Mouse (Mus musculus) forebrain, embryonic 11.5 days (tissue): Measurements from ENCODE around the gene Fer. TPM values are rescaled to one million over a fixed set of nuclear protein-coding genes. Genes with fewer than 3 reads are reported as not detected.

Experiments
- ATAC-seq: fragments of 200-750 bp; cut with Nextera tagmentation; replicated peaks from 2 replicates; pipeline ENCODE4 v1.8.0; 2017; ENCODE audit warnings: moderate TSS enrichment; ENCODE audit not compliant: low FRiP score
- DNase-seq: peaks from one replicate; pipeline ENCODE4 v3.0.0-alpha.2; 2017; ENCODE audit warnings: low spot score
- H3K27ac ChIP-seq: fragments of 300-500 bp; sonication (generic); 2 replicates; pipeline ENCODE4 v1.5.1; 2014; ENCODE audit warnings: low read depth, low read length
- H3K27me3 ChIP-seq: fragments of 300-500 bp; sonication (generic); 2 replicates; pipeline ENCODE4 v1.6.1; 2014; ENCODE audit warnings: mild to moderate bottlenecking, low read length, mixed read lengths; ENCODE audit not compliant: control insufficient read depth, insufficient read depth
- H3K36me3 ChIP-seq: fragments of 300-500 bp; sonication (generic); 2 replicates; pipeline ENCODE4 v1.6.1; 2014; ENCODE audit warnings: mild to moderate bottlenecking, low read length, moderate library complexity, mixed read lengths; ENCODE audit not compliant: control insufficient read depth, insufficient read depth
- H3K4me1 ChIP-seq: fragments of 300-500 bp; sonication (generic); replicated peaks from 2 replicates; pipeline ENCODE4 v1.6.1; 2014; ENCODE audit warnings: low read length, mixed read lengths; ENCODE audit not compliant: control insufficient read depth, insufficient read depth
- H3K4me2 ChIP-seq: fragments of 300-500 bp; sonication (generic); 2 replicates; pipeline ENCODE4 v1.6.1; 2014; ENCODE audit warnings: low read depth, mild to moderate bottlenecking, low read length, moderate library complexity, mixed read lengths; ENCODE audit not compliant: severe bottlenecking
- H3K4me3 ChIP-seq: fragments of 300-500 bp; sonication (generic); 2 replicates; pipeline ENCODE4 v1.5.1; 2014; ENCODE audit warnings: low read depth, low read length
- H3K9ac ChIP-seq: fragments of 300-500 bp; sonication (generic); 2 replicates; pipeline ENCODE4 v1.6.1; 2014; ENCODE audit warnings: low read length
- H3K9me3 ChIP-seq: fragments of 300-500 bp; sonication (generic); 2 replicates; pipeline ENCODE4 v1.6.1; 2016; ENCODE audit warnings: low read length, mixed read lengths; ENCODE audit not compliant: control insufficient read depth
- WGBS: fragments of 180-500 bp; shearing (Covaris S2); extraction: QIAGEN DNeasy Blood & Tissue Kit; methylation state at CpG from one replicate; pipeline ENCODE4 v1.1.7; 2014; 5-methylcytosine and 5-hydroxymethylcytosine counted together
- polyA plus RNA-seq: library from polyadenylated mRNA; unstranded; fragments of >200 nt; fragmentation: Nextera tagmentation; extraction: Ambion mirVana; gene quantifications from 2 replicates; pipeline ENCODE4 v1.2.1, GENCODE M21; 2014

The Fer gene
- polyA plus RNA-seq, 1 experiment from 2014 or later = 40.3 TPM

- no peak for ATAC-seq
- no peaks in the 10 kb centered on the region for H3K36me3 ChIP-seq
- 90% methylated on average over 8 of the region's 8 CpGs for WGBS
Observed at GRCm38 (mm10) chr17:64138036-64138717, 275.3 kb downstream of the Fer start.

DNA sequence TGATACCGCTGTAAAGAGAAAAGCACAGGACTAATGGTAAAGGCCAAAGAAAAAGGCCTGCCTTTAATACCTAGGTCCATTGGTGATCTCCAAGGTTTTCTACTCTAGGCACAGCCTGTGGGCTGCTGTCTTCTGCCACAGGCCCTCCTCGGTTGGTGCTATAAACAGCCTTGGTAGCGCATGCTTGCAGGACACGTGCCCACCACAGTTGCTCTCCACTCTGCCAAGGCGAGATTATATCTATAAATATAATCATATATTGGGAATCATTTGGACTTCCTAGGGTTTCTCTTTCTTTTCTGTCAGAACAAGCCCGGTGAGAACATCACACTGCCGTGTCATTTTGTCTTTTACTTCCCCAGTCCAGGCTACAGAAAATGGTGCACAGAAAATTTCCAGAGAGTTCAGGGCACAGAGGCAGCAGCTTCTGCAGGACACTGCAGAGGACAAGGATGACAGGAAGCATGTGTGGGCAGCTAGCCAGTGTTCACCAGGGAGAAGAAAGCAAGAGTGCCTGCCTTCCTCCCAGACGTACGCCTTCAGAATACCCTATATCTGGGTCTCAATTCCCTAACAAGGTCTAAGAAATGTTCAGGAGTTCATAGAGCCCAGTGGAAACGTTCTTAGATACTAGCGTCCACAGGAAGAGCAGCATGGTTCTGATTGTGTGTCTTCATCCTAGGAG is 276.5 kb downstream of the Fer start:
- DNase-seq (no peak), ATAC-seq (no peak)
- Histone ChIP-seq H3K4me2 (no peak overlapping the region), H3K9me3 (no peaks in the 10 kb centered on the region), H3K4me1 (no peaks in the 10 kb centered on the region), H3K27ac (no peak overlapping the region), H3K4me3 (no peak overlapping the region), H3K9ac (no peak overlapping the region), H3K27me3 (no peaks in the 10 kb centered on the region), H3K36me3 (no peaks in the 10 kb centered on the region)
- WGBS = 91% methylated on average over 11 of the region's 11 CpGs

More at GRCm38 (mm10) chr17:64138036-64138717, 275.3 kb downstream of the Fer start:
- no peak overlapping the region for H3K4me2 ChIP-seq
- H3K4me3 ChIP-seq = no peak overlapping the region
- no peaks in the 10 kb centered on the region for H3K4me1 ChIP-seq
- H3K9me3 ChIP-seq = no peaks in the 10 kb centered on the region
- H3K27ac ChIP-seq = no peak overlapping the region
- no peaks in the 10 kb centered on the region for H3K27me3 ChIP-seq
- no peak overlapping the region for H3K9ac ChIP-seq
- no peak for DNase-seq

DNA sequence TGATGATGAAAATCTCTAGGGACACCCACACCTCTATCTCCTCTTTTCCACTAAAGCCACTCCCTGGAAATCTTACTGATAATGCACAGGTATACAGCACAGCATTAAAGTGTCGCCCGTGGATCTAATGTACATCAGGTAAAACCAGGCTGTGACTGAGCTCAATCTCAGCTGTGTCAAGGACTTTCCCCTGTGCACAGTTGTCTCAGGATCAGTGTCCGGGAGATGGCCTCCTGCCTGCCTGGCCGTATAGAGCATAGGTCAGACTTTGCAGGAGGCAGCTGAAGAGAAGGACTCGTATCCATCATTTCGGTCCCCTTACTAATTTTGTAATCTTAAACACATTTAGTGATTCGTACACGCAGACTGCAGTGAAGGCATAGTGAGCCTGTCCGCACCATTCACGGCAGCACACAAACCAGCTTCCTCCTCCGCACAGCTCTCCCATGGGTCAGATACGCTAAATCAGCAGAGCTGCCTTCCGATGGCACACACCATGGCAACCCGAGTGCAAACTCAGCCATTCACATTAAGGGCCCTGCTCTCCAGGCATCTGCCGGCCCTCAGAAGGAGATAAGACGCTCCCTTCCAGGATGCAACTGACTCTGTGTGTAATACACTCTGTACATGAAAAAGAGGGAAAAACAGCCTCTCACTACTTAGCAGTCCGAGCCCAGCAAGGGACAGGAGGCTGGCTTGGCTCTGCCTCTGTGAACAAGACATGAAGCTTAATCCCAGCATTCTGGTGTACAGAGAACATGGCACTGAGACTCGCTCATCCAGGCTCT is 277.4 kb downstream of the Fer start:
- no peak for DNase-seq
- no peak for ATAC-seq

GRCm38 (mm10) chr17:64141856-64142255 is 279.0 kb downstream of the Fer start:
- Histone ChIP-seq H3K4me2 (no peak overlapping the region), H3K4me1 (no peaks in the 10 kb centered on the region), H3K4me3 (no peak overlapping the region), H3K9ac (no peak overlapping the region), H3K9me3 (no peaks in the 10 kb centered on the region), H3K27ac (no peak overlapping the region), H3K27me3 (no peaks in the 10 kb centered on the region), H3K36me3 (no peaks in the 10 kb centered on the region)
- no peak for ATAC-seq
- no peak for DNase-seq
- whole genome bisulfite sequencing = 91% methylated on average over 9 of the region's 9 CpGs

More for the DNA sequence above, 277.4 kb downstream of the Fer start:
- H3K4me1 ChIP-seq = no peaks in the 10 kb centered on the region
- H3K27me3 ChIP-seq = no peaks in the 10 kb centered on the region
- H3K36me3 ChIP-seq = no peaks in the 10 kb centered on the region
- no peak overlapping the region for H3K4me3 ChIP-seq
- H3K9me3 ChIP-seq = no peaks in the 10 kb centered on the region
- H3K4me2 ChIP-seq = no peak overlapping the region
- no peak overlapping the region for H3K27ac ChIP-seq
- WGBS = 84% methylated on average over 18 of the region's 18 CpGs
- no peak overlapping the region for H3K9ac ChIP-seq

- H3K4me2 ChIP-seq = no peak overlapping the region
- WGBS = 91% methylated on average over 4 of the region's 4 CpGs
- H3K9me3 ChIP-seq = no peaks in the 10 kb centered on the region
- H3K4me3 ChIP-seq = no peak overlapping the region
- no peak for ATAC-seq
- no peak for DNase-seq
- H3K4me1 ChIP-seq = no peaks in the 10 kb centered on the region
- no peaks in the 10 kb centered on the region for H3K27me3 ChIP-seq
- H3K36me3 ChIP-seq = no peaks in the 10 kb centered on the region
- H3K27ac ChIP-seq = no peak overlapping the region
- H3K9ac ChIP-seq = no peak overlapping the region
Observed at GRCm38 (mm10) chr17:64146409-64146808, 283.5 kb downstream of the Fer start.

- Histone ChIP-seq H3K4me2 (no peak overlapping the region), H3K9ac (no peak overlapping the region), H3K27ac (no peak overlapping the region), H3K4me3 (no peak overlapping the region), H3K4me1 (no peaks in the 10 kb centered on the region), H3K27me3 (no peaks in the 10 kb centered on the region), H3K36me3 (no peaks in the 10 kb centered on the region), H3K9me3 (no peaks in the 10 kb centered on the region)
- ATAC-seq (no peak), DNase-seq (peak; percentile 36)
- WGBS = 100% methylated on average over 1 of the region's 1 CpGs
Observed at GRCm38 (mm10) chr17:64150717-64151116, 287.9 kb downstream of the Fer start.

DNA sequence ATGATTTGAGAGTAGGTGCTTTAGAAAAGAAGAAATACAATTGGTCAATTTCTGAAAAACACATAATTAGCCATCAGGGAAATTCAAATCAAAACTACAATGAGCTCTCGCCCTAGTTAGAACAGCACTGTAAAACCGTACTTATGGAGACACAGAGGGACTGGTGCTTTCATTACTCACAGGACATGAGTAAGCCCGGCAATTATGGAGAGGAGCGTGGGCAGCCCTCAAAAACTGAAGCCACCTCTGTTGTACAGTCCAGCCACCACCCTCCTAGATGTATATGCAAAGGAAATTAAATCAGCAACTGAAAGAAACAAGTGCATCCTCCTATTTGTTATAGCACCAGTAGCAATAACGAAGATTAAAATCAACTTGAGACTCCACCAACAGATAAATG is 304.9 kb downstream of the Fer start:
- Histone ChIP-seq H3K4me3 (no peak overlapping the region), H3K9ac (no peak overlapping the region), H3K27ac (no peak overlapping the region), H3K27me3 (no peaks in the 10 kb centered on the region), H3K36me3 (no peaks in the 10 kb centered on the region), H3K9me3 (no peaks in the 10 kb centered on the region), H3K4me2 (no peak overlapping the region), H3K4me1 (no peaks in the 10 kb centered on the region)
- ATAC-seq (no peak), DNase-seq (no peak)
- WGBS = 94% methylated on average over 5 of the region's 5 CpGs

GRCm38 (mm10) chr17:64170019-64170418 is 307.2 kb downstream of the Fer start:
- no peak overlapping the region for H3K9ac ChIP-seq
- H3K9me3 ChIP-seq = no peaks in the 10 kb centered on the region
- H3K4me1 ChIP-seq = no peaks in the 10 kb centered on the region
- ATAC-seq (no peak), DNase-seq (no peak)
- H3K27me3 ChIP-seq = no peaks in the 10 kb centered on the region
- no peak overlapping the region for H3K4me2 ChIP-seq
- H3K36me3 ChIP-seq = no peaks in the 10 kb centered on the region
- no peak overlapping the region for H3K4me3 ChIP-seq
- no peak overlapping the region for H3K27ac ChIP-seq
- WGBS = 90% methylated on average over 5 of the region's 5 CpGs
